Mouse (Mus musculus): ENCODE data around the gene Dclre1a.

GRCm38 (mm10) chr19:56533291-56534071 lies 14.5 kb downstream of the Dclre1a start:
- TF ChIP-seq CTCF (IDR thresholded peaks at IDR 0.05; ENCODE audit: control insufficient read depth, insufficient read depth, low read length) (no peak), POLR2A (IDR thresholded peaks at IDR 0.05; ENCODE audit: borderline replicate concordance, control insufficient read depth, low read depth, low read length) (no peak)
